ENCODE assay signal across 8 mouse cellular contexts in the genomic region with DNA sequence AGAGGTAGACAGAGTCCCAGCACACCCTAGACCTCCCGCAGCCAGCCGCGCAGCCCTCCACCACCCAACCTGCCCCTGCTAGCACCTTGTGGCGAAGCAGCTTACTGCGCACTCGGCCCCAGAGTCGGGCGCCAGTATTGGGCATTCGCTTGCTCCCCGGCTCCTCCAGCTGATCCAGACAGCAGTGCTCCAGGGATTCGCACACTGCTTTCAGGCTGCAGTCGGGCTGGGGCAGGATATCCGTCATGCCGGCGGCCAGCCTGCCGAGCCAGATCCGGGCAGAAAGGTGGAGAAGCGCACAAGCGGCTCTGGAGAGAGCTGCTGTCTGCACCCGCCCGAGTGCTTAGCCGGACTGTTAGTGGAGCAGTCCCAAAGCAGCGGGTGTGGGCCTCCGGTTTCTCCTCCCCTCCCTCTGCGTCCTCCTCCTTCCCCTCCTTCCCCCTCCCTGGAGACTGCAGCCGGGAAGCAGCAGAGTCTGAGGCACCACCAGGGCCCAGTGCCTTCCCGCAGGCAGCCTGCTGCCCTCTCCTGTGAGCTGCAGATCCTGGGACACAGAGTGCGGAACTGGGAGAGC. TPM values are rescaled to one million over a fixed set of nuclear protein-coding genes. Genes with fewer than 3 reads are reported as not detected.
DNase-seq lines count a peak whose midpoint lies in the region; ATAC-seq lines count a peak whose summit lies in the region.

No protein-coding gene starts in this region.

- peak; percentile 57 for ATAC-seq in hindbrain, embryonic 11.5 days (ENCODE audit: low FRiP score)
- ATAC-seq in limb, embryonic 13.5 days (ENCODE audit: low FRiP score, low read depth): peak; percentile 80
- peak; percentile 48; the same call in 1 of the 2 replicates for ATAC-seq in midbrain, embryonic 14.5 days (ENCODE audit: low FRiP score, low TSS enrichment)

- H3K4me3 ChIP-seq in hindbrain, embryonic 11.5 days (ENCODE audit: low read depth, low read length): peak overlapping the region; percentile 27
- peak overlapping the region; percentile 54 for H3K4me3 ChIP-seq in limb, embryonic 13.5 days
- peak overlapping the region; percentile 21 for H3K4me3 ChIP-seq in midbrain, embryonic 14.5 days (replicated peaks; ENCODE audit: low read depth, low read length)

- H3K4me2 ChIP-seq in hindbrain, embryonic 11.5 days (replicated peaks; ENCODE audit: low read depth, low read length): peak overlapping the region; percentile 51
- peak overlapping the region; percentile 83 for H3K4me2 ChIP-seq in limb, embryonic 13.5 days (replicated peaks)
- H3K4me2 ChIP-seq in midbrain, embryonic 14.5 days (ENCODE audit: low read length): peak overlapping the region; percentile 45

- H3K36me3 ChIP-seq in hindbrain, embryonic 11.5 days (ENCODE audit: control insufficient read depth, insufficient read depth, low read length): no peaks in the 10 kb centered on the region
- H3K36me3 ChIP-seq in limb, embryonic 13.5 days: peaks cover 30% of the 10 kb centered on the region
- peaks cover 54% of the 10 kb centered on the region for H3K36me3 ChIP-seq in midbrain, embryonic 14.5 days (ENCODE audit: control insufficient read depth, insufficient read depth, low read length)

- H3K27me3 ChIP-seq in hindbrain, embryonic 11.5 days (ENCODE audit: control insufficient read depth, insufficient read depth, low read length): no peaks in the 10 kb centered on the region
- H3K27me3 ChIP-seq in limb, embryonic 13.5 days: no peaks in the 10 kb centered on the region
- no peaks in the 10 kb centered on the region for H3K27me3 ChIP-seq in midbrain, embryonic 14.5 days (ENCODE audit: control insufficient read depth, insufficient read depth, low read length)

- H3K4me1 ChIP-seq in hindbrain, embryonic 11.5 days (replicated peaks; ENCODE audit: control insufficient read depth, insufficient read depth, low read length): peaks cover 4% of the 10 kb centered on the region; the same call in 1 of the 2 replicates
- H3K4me1 ChIP-seq in limb, embryonic 13.5 days: peaks cover 78% of the 10 kb centered on the region
- peaks cover 24% of the 10 kb centered on the region for H3K4me1 ChIP-seq in midbrain, embryonic 14.5 days (ENCODE audit: control insufficient read depth, insufficient read depth, low read length)

- peak overlapping the region; percentile 48; the same call in 1 of the 2 replicates for H3K27ac ChIP-seq in hindbrain, embryonic 11.5 days (ENCODE audit: low read depth, low read length)
- H3K27ac ChIP-seq in limb, embryonic 13.5 days: peak overlapping the region; percentile 90
- peak overlapping the region; percentile 70; the same call in 1 of the 2 replicates for H3K27ac ChIP-seq in midbrain, embryonic 14.5 days (replicated peaks; ENCODE audit: low read depth, low read length)

- WGBS in hindbrain, embryonic 11.5 days: 4% methylated on average over 27 of the region's 28 CpGs
- 3% methylated on average over 28 of the region's 28 CpGs for WGBS in limb, embryonic 13.5 days
- WGBS in midbrain, embryonic 14.5 days: 4% methylated on average over 28 of the region's 28 CpGs

- peak; percentile 65 for DNase-seq in ES-CJ7 (ENCODE audit: low read depth, low spot score)
- DNase-seq in cerebellum, adult 8-10 months: peak; percentile 23
- DNase-seq in forelimb bud, embryonic 11.5 days (ENCODE audit: low read depth, low spot score): peak; percentile 56
- peak; percentile 59 for DNase-seq in hindbrain, embryonic 11.5 days (ENCODE audit: low spot score)
- DNase-seq in midbrain, embryonic 14.5 days: peak; percentile 61
- DNase-seq in urinary bladder, postnatal 25 days (ENCODE audit: low spot score): peak; percentile 30
- DNase-seq in thymus, postnatal 14 days: no peak

- no peaks in the 10 kb centered on the region for H3K9me3 ChIP-seq in hindbrain, embryonic 11.5 days (ENCODE audit: control insufficient read depth, low read length)
- no peaks in the 10 kb centered on the region for H3K9me3 ChIP-seq in limb, embryonic 13.5 days
- no peaks in the 10 kb centered on the region for H3K9me3 ChIP-seq in midbrain, embryonic 14.5 days (ENCODE audit: control insufficient read depth, low read length)

- H3K9ac ChIP-seq in hindbrain, embryonic 11.5 days (ENCODE audit: low read depth, low read length): peak overlapping the region; percentile 32
- peak overlapping the region; percentile 75 for H3K9ac ChIP-seq in limb, embryonic 13.5 days
- peak overlapping the region; percentile 23; the same call in 1 of the 2 replicates for H3K9ac ChIP-seq in midbrain, embryonic 14.5 days (replicated peaks; ENCODE audit: low read length)

RNA-seq across cellular contexts. Expression of a gene that starts 30.2 kb away (rescaled TPM):
- polyA plus RNA-seq in hindbrain, embryonic 11.5 days (2014; fragmentation: Nextera tagmentation; extraction: Ambion mirVana): 113 and 116 TPM in 2 replicates
- 125 and 126 TPM in 2 replicates for polyA plus RNA-seq in limb, embryonic 13.5 days (2015; fragmentation: Nextera tagmentation; extraction: Ambion mirVana)
- 111 and 120 TPM in 2 replicates for polyA plus RNA-seq in midbrain, embryonic 14.5 days (2014; fragmentation: Nextera tagmentation; extraction: Ambion mirVana)

RNA-seq across cellular contexts. Expression of a gene that starts 38.0 kb away (rescaled TPM):
- 40.0 and 45.2 TPM in 2 replicates for polyA plus RNA-seq in hindbrain, embryonic 11.5 days (2014; fragmentation: Nextera tagmentation; extraction: Ambion mirVana)
- polyA plus RNA-seq in limb, embryonic 13.5 days (2015; fragmentation: Nextera tagmentation; extraction: Ambion mirVana): 55.4 and 57.6 TPM in 2 replicates
- 21.9 and 28.2 TPM in 2 replicates for polyA plus RNA-seq in midbrain, embryonic 14.5 days (2014; fragmentation: Nextera tagmentation; extraction: Ambion mirVana)

Comparison
In these comparisons a context has a peak if more than half of its experiments do, and no peak if none do; other contexts are left out.
1. H3K9ac ChIP-seq: peak in every context shown above with its lines; median percentile 75 in limb, embryonic 13.5 days; 32 in hindbrain, embryonic 11.5 days; 23 in midbrain, embryonic 14.5 days.